Mouse (Mus musculus): ENCODE measurements around the gene Pde6b. TPM values are rescaled to one million over a fixed set of nuclear protein-coding genes. Genes with fewer than 3 reads are reported as not detected.

The Pde6b gene
- polyA plus RNA-seq, 1 experiment from 2014 or later: 0.22 TPM

DNA sequence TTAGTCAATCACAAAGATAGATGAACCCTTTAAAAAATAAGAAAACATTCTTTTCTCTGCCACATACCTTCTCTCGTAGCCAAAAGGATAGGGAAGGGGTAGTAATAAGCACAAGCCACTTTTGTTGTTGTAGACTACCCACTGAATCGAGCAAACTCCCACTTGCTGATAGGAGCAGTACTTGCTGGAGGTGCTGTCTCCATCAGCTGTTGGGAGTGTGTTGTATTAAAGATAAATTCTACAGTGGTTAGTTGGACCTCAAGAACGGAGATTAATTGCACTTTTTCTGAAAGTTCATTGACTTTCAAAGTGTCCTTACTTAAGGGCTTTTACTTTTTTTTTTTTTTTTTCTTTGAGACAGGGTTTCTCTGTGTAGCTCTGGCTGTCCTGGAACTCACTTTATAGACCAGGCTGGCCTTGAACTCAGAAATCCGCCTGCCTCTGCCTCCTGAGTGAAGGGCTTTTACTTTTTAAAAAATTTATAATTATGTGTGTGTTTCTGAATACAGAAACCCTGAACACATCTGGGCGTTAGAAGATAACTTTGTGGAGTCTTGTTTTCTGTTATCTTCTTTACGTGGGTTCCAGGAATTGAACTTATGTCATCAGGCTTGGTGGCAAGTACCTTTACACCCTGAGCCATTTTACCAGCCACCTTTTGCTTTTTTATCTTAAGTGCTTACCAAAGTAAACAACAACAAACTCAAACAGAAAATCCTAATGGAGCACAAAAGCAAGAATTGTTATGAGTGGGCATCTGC is 77.1 kb downstream of the Pde6b start:
- no peak for DNase-seq (ENCODE audit: low spot score)
- no peaks in the 10 kb centered on the region for H3K9me3 ChIP-seq (replicated peaks; ENCODE audit: low read length)
- H3K4me1 ChIP-seq (replicated peaks; ENCODE audit: insufficient read depth, low read length): peaks cover 24% of the 10 kb centered on the region
- H3K36me3 ChIP-seq (ENCODE audit: insufficient read depth, low read length): no peaks in the 10 kb centered on the region
- H3K27me3 ChIP-seq (ENCODE audit: insufficient read depth, low read length): no peaks in the 10 kb centered on the region
- H3K4me3 ChIP-seq (replicated peaks; ENCODE audit: low read depth, low read length): no peak overlapping the region
- H3K27ac ChIP-seq: no peak overlapping the region
- WGBS: 76% methylated on average over 6 of the region's 6 CpGs
- no peak for ATAC-seq (replicated peaks; ENCODE audit: low FRiP score, low read depth)
- H3K9ac ChIP-seq (ENCODE audit: low read depth, low read length): no peak overlapping the region
- no peak for TF ChIP-seq CTCF (IDR thresholded peaks at IDR 0.05; ENCODE audit: low read depth)
- no peak overlapping the region for H3K4me2 ChIP-seq (ENCODE audit: low read length)

DNA sequence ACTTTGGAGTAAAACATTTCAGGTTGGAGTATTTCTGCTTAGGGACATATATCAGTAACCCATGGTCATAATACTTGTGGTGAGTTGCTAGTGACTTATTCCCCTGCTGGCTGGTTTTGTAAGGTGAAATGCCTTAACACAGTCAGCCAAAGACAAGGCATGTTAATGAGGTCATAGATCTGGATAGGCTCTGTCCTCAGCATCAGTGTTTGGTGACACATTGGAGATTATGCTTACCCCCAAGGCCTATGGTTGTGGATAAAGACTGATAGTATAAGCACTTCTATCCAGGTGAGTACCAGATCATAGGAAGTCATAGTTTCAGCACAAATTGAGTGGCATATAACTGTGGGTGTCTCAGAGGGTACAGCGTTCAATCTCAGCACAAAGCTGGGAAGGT is 78.5 kb downstream of the Pde6b start:
- TF ChIP-seq CTCF (IDR thresholded peaks at IDR 0.05; ENCODE audit: low read depth): no peak
- H3K4me2 ChIP-seq (ENCODE audit: low read length): no peak overlapping the region
- 92% methylated on average over 1 of the region's 1 CpGs for WGBS
- no peak overlapping the region for H3K27ac ChIP-seq
- no peaks in the 10 kb centered on the region for H3K9me3 ChIP-seq (replicated peaks; ENCODE audit: low read length)
- ATAC-seq (replicated peaks; ENCODE audit: low FRiP score, low read depth) (no peak), DNase-seq (ENCODE audit: low spot score) (no peak)
- peaks cover 20% of the 10 kb centered on the region for H3K4me1 ChIP-seq (replicated peaks; ENCODE audit: insufficient read depth, low read length)
- H3K4me3 ChIP-seq (replicated peaks; ENCODE audit: low read depth, low read length): no peak overlapping the region
- no peaks in the 10 kb centered on the region for H3K36me3 ChIP-seq (ENCODE audit: insufficient read depth, low read length)
- no peak overlapping the region for H3K9ac ChIP-seq (ENCODE audit: low read depth, low read length)
- H3K27me3 ChIP-seq (ENCODE audit: insufficient read depth, low read length): no peaks in the 10 kb centered on the region

DNA sequence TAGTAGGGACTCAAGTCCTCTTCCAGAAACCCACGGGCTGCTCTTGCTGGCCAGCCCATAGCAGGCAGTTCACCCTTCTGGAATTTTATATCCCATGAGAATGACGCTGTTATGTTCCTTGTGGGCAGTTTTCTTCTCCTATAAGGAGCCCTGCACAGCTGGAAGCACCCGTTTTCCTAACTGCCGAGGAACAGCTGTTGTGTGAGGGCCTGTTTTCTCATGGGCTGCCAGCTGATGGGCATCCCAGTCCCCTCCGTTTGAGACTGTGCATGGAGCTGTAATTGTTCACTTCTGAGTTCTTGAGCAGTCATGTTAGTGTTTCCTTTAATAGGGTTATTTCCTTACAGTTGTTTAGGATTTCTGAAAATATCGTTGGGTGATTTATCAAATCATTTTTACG is 81.4 kb downstream of the Pde6b start:
- no peak overlapping the region for H3K9ac ChIP-seq (ENCODE audit: low read depth, low read length)
- no peak overlapping the region for H3K4me2 ChIP-seq (ENCODE audit: low read length)
- H3K27ac ChIP-seq: no peak overlapping the region
- no peaks in the 10 kb centered on the region for H3K9me3 ChIP-seq (replicated peaks; ENCODE audit: low read length)
- no peak overlapping the region for H3K4me3 ChIP-seq (replicated peaks; ENCODE audit: low read depth, low read length)
- TF ChIP-seq CTCF (IDR thresholded peaks at IDR 0.05; ENCODE audit: low read depth): no peak
- H3K4me1 ChIP-seq (replicated peaks; ENCODE audit: insufficient read depth, low read length): no peaks in the 10 kb centered on the region; the same call in 1 of the 2 replicates
- peaks cover 20% of the 10 kb centered on the region for H3K36me3 ChIP-seq (ENCODE audit: insufficient read depth, low read length)
- ATAC-seq (replicated peaks; ENCODE audit: low FRiP score, low read depth) (no peak), DNase-seq (ENCODE audit: low spot score) (no peak)
- no peaks in the 10 kb centered on the region for H3K27me3 ChIP-seq (ENCODE audit: insufficient read depth, low read length)
- WGBS: 70% methylated on average over 7 of the region's 7 CpGs

DNA sequence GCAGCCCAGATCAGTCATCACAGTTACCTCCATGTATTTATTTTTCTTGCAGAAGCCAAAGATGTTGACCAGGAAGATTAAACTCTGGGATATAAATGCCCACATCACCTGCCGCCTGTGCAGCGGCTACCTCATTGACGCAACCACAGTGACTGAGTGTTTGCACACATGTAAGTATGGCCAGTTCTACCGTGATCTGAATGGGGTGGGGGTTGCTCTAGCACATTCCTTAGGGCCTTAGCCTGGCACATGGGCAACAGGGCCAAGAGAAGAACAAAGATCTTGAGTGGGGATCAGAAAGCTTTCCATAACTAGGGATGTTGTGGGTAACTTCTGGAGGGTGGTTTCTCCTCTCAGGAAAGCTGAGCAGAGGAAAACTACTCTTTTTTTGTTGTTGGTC is 85.5 kb downstream of the Pde6b start:
- no peak for ATAC-seq (replicated peaks; ENCODE audit: low FRiP score, low read depth)
- Histone ChIP-seq H3K36me3 (ENCODE audit: insufficient read depth, low read length) (peaks cover 53% of the 10 kb centered on the region), H3K4me2 (ENCODE audit: low read length) (no peak overlapping the region), H3K9ac (ENCODE audit: low read depth, low read length) (no peak overlapping the region), H3K4me3 (replicated peaks; ENCODE audit: low read depth, low read length) (no peak overlapping the region), H3K4me1 (replicated peaks; ENCODE audit: insufficient read depth, low read length) (no peaks in the 10 kb centered on the region), H3K9me3 (replicated peaks; ENCODE audit: low read length) (no peaks in the 10 kb centered on the region), H3K27me3 (ENCODE audit: insufficient read depth, low read length) (no peaks in the 10 kb centered on the region), H3K27ac (no peak overlapping the region)
- no peak for TF ChIP-seq CTCF (IDR thresholded peaks at IDR 0.05; ENCODE audit: low read depth)
- DNase-seq (ENCODE audit: low spot score): no peak
- 91% methylated on average over 4 of the region's 4 CpGs for WGBS

DNA sequence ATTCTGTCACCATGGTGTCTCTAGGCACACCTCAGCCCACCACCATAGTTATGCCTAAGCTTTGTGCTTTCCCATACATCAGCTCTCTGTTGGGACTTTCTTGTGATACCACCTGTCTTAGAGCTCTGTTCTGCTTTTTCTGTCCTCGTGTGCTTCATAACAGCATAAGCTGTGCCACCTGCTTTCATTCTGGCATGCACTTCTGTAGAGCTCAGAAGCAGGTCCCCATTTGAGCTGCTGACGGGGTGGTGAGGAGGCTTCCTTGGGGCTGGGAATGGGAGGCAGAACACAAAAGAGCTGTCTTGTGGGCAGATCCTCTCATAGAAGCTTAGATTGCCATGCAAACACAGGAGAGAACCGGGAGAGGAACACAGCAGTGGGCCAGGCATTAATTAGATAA is 87.8 kb downstream of the Pde6b start:
- Histone ChIP-seq H3K36me3 (ENCODE audit: insufficient read depth, low read length) (peaks cover 53% of the 10 kb centered on the region), H3K27ac (no peak overlapping the region), H3K9me3 (replicated peaks; ENCODE audit: low read length) (no peaks in the 10 kb centered on the region), H3K9ac (ENCODE audit: low read depth, low read length) (no peak overlapping the region), H3K4me1 (replicated peaks; ENCODE audit: insufficient read depth, low read length) (no peaks in the 10 kb centered on the region), H3K27me3 (ENCODE audit: insufficient read depth, low read length) (no peaks in the 10 kb centered on the region), H3K4me3 (replicated peaks; ENCODE audit: low read depth, low read length) (no peak overlapping the region), H3K4me2 (ENCODE audit: low read length) (no peak overlapping the region)
- WGBS: 90% methylated on average over 3 of the region's 3 CpGs
- ATAC-seq (replicated peaks; ENCODE audit: low FRiP score, low read depth) (no peak), DNase-seq (ENCODE audit: low spot score) (no peak)
- TF ChIP-seq CTCF (IDR thresholded peaks at IDR 0.05; ENCODE audit: low read depth): no peak

Other genes starting within 250 kb of the Pde6b start
- gene Dr1, start 119.5 kb upstream of the Pde6b start, polyA plus RNA-seq (2015; fragmentation: Nextera tagmentation; extraction: Ambion mirVana): 42.8 and 44.8 TPM in 2 replicates
- 4.3 and 5.9 TPM in 2 replicates for gene Pigg, start 75.8 kb upstream of the Pde6b start, polyA plus RNA-seq (2015; fragmentation: Nextera tagmentation; extraction: Ambion mirVana)
- gene Gm42517, start 20.5 kb upstream of the Pde6b start, polyA plus RNA-seq (2015; fragmentation: Nextera tagmentation; extraction: Ambion mirVana): 0.09 and 0.11 TPM in 2 replicates
- gene Atp5k, start 46.1 kb downstream of the Pde6b start, polyA plus RNA-seq (2015; fragmentation: Nextera tagmentation; extraction: Ambion mirVana): 745 and 753 TPM in 2 replicates
- 0.34 and 0.56 TPM in 2 replicates for gene Mfsd7a, start 60.5 kb downstream of the Pde6b start, polyA plus RNA-seq (2015; fragmentation: Nextera tagmentation; extraction: Ambion mirVana)
- 12.4 and 12.5 TPM in 2 replicates for gene Pcgf3, start 72.8 kb downstream of the Pde6b start, polyA plus RNA-seq (2015; fragmentation: Nextera tagmentation; extraction: Ambion mirVana)
- gene Cplx1, start 161.6 kb downstream of the Pde6b start, polyA plus RNA-seq (2015; fragmentation: Nextera tagmentation; extraction: Ambion mirVana): 0.20 and 0.27 TPM in 2 replicates
- 43.1 and 44.6 TPM in 2 replicates for gene Gak, start 241.4 kb downstream of the Pde6b start, polyA plus RNA-seq (2015; fragmentation: Nextera tagmentation; extraction: Ambion mirVana)
- gene Tmem175, start 241.4 kb downstream of the Pde6b start, polyA plus RNA-seq (2015; fragmentation: Nextera tagmentation; extraction: Ambion mirVana): 27.8 and 28.1 TPM in 2 replicates